Mouse (Mus musculus) naive thymus-derived CD4-positive, alpha-beta T cell, adult 2 months (primary cell): ENCODE measurements around the gene Gm10352.
"Not testable (repeated sequence)": the region's sequence is repeated elsewhere in the genome, so short reads cannot be mapped to it uniquely, and the experiment has no call there.

Experiments used
- DNase-seq: peaks from one replicate; pipeline ENCODE4 v3.0.0-alpha.2; 2011; ENCODE audit warnings: low read depth

Gm10352 gene

GRCm38 (mm10) chrY:2900689-2901088, at the start of gene Gm10352:
Gm10352 (plus strand) TSS chrY:2900989.
- DNase-seq = not testable (repeated sequence)

GRCm38 (mm10) chrY:2932282-2932681, 31.5 kb downstream of the Gm10352 start, which contains the start of gene Gm29289:
Gm29289 (plus strand) TSS chrY:2932582.
- DNase-seq = not testable (repeated sequence)
